Mouse (Mus musculus): Measurements from ENCODE around the gene Mef2c.

Mef2c gene

DNA sequence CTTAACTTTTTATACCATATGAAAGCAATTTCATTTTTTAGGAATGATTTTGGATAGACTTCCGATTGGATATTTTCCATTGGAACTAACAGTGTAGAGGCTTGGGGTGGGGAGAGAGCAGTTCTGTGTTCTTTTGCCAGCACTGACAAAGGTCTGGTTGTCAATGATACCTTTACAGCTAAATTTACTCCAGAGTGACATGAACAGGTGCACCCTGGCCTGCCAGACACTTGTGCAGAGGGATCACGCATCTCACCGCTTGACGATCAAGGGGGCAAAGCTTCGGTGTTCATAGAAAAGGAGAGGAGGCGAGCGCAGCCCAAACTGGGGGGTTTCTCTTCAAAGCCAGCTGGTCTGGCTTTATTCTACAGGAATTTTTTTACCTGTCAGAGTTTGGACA, at the start of gene Mef2c:
TSS of gene Mef2c (plus strand) at position 116 of the 400 bp plus-strand sequence.
- DNase-seq (ENCODE audit: low spot score), result no peak

DNA sequence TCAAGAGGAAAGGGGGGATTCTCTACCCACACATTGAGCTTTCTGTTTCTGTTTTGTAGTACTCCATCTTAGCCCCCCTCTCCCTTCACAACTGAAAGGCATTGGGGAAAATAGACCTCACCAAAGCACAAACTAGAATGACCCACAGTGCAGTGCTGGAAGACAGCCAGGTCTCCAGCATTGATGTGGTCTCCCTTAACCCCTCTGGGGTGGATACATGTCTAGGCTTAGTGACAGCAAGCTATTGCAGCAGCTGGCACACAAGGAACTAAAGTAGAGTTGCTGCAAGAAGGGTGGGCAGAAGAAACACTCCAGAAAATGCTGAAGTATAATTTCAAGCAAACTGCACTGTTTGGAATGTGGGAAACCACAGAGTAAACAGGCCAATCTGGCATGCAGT, 45.1 kb upstream of the Mef2c start:
- DNase-seq (ENCODE audit: low spot score), result no peak

DNA sequence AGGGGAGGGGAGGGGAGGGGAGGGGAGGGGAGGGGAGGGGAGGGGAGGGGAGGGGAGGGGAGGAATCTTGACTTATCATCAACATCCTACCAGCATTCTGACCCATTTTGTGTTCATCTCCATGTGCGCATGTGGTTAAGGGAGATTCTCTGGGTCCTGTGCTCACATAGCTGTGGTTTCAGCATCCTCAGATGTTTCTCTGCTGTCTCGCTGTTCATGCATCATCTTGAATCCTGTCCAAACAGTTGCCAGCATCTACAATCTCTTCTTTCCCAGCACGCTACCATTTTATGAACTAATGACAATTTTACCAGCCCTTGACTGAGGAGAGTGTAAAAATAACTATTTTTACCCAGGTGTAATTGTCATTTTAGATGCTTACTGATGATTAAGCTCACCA, 44.2 kb upstream of the Mef2c start:
- DNase-seq (ENCODE audit: low spot score), result no peak

DNA sequence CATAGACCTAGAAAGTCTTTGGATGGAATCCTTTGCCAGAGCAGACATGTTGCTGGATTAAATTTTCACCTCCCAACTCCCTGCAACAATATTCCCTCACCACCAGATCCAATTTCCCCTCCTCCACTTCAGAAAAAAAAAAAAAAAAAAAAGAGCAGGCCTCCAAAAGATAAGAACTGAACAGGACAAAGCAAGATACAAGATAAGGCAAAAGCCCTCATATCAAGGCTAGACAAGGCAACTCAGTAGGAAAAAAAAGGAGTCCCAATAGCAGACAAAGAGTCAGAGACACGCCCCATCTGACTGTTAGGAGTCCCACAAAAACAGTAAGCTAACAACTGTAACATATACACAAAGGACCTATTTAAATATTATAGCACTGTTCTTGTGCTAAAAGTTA, 43.2 kb upstream of the Mef2c start:
- no peak for DNase-seq (ENCODE audit: low spot score)

DNA sequence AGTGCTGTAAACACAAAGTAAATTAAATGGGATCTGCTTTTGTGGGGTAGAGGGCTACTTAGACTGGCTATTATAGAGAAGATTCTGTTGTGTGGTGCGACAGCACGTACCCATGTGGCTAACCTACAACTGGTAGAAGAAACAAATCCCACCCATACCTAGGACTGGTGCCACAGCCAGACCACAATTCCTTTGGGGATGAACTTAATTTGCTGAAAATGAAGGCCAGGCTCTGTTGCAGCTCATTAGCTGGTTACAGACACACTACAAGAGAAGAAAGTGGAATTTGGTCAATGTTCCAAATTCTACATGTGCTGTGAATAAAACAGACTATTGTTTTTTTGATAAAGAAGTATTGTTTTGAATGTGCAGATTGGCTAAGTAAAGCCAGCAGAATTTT, 42.3 kb upstream of the Mef2c start:
- no peak for DNase-seq (ENCODE audit: low spot score)

DNA sequence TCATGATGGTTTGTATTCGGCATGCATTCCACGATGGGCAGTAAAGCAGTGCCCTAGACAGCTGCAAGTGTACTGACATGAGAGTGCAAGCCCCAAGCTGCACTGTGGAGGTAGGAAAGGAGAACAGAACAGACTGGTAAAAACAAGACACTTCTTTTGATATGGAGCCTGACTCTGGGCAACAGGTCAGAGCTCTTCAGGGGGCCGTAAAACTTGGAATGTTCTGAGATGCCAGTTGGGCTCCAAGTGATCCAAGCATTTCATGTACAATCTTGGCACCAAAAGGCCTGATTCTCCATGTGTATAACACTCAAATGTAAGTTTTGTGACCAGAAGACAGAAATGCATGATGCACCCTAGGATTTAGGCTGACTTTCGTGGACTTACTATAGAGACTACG, 37.1 kb upstream of the Mef2c start:
- no peak for DNase-seq (ENCODE audit: low spot score)

DNA sequence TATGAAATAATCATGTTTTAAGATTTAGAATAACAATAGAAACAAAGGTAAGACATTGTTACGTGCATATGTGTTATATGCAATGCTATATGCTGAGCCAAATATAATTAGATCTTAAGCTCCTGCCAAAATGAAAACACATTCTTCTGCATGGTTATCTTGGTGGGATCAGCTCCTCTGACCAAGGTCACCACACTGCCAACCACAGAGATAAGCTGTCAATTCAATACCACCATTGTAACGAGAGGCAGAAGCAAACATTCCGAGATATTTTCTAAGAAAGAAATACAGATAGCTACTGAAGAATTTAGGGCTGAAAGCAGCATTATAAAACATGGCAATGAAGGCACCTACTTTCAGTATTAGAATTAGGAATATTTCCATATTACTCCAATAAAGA, 35.0 kb upstream of the Mef2c start:
- DNase-seq (ENCODE audit: low spot score), result no peak

DNA sequence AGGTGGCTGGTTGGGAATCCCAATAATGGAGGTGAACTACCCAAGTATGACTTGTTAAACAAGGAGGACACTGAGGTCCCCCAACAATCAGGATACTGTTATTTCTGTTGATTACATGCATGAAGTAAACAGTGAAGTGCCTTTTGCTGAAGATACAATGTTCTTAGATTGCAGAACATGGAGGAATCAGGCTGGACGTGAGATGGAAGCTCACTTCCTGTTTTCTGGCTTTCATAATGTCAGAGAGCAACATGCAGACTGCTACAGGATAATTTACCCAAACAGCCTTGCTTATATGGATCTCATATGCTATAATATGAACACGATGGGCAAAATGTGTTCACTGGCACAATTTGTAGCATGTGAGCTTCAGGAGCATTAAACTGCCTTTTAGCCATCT, 30.1 kb upstream of the Mef2c start:
- no peak for DNase-seq (ENCODE audit: low spot score)

DNA sequence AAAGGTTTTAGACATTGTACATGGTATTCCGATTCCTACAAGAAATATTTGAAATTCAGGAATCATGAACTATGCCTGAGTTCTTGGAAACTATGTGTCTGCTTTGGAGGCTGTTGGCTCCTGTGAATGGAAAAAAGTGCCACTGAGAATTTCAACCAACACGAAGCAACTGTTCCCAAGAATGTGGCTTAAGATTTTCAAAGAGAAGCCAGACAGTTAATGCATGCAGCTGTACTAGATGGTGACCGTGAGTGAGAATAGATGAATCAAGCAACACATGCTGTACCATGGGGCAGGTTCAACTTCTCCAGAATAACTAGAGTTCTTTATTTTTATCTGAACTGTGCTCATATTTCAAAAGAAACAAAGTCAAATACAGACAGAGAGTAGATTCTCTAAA, 23.4 kb upstream of the Mef2c start:
- no peak for DNase-seq (ENCODE audit: low spot score)

DNA sequence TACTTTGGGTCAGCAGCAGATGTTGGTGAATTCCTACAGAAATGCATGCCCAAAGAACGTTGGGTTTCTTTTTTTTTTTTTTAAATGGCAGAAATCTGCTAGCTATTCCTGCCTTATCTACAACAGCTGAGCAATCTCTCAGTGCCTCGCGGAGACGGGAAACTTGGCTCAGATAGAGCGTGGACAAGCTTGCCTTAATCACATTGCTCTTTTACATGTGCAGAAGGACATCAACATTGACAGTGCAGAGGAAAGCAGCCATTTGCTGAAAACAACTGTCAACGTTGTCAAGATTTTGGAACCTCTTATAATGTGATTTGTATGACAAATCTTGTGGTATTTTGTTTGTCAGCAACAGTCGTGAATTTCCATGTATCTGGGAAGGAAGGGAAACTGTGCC, 22.5 kb upstream of the Mef2c start:
- DNase-seq (ENCODE audit: low spot score), result no peak

DNA sequence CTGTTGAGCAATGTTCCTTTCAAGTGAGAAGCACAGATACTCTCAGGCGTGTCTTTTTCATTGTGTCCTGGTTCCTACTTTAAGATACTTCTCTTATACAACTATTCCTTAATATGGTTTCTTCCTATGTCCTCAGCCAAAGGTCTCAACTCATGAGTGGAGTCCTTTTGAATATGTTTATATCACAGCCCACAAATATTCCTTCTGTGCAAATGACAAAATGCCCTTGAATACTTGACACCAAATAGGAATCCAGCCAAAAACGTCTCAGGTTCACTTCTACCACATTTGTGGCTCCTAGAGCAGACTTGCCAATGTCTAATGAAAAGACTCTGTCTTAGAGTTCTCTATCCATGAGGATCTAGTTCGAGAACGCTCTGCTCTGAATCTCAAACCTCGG, 21.7 kb upstream of the Mef2c start:
- no peak for DNase-seq (ENCODE audit: low spot score)

DNA sequence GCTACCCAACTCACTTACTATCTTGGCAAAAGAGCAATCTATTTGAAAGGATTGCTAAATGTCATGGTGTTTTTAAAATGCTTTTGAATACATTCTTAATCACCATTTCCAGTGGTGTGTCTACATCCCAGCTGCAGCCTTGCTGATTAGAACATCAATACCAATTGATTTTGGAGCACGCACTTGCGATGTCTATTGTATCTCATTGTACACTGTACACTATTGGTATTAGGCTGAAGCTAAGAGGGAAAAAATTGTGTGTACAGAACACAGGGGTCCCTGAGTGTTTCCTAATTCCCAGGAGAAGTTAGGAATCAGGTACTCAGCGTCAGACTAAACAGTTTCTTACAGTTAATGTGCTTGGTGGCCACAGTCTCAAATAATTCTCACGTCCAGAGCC, 19.6 kb upstream of the Mef2c start:
- no peak for DNase-seq (ENCODE audit: low spot score)

DNA sequence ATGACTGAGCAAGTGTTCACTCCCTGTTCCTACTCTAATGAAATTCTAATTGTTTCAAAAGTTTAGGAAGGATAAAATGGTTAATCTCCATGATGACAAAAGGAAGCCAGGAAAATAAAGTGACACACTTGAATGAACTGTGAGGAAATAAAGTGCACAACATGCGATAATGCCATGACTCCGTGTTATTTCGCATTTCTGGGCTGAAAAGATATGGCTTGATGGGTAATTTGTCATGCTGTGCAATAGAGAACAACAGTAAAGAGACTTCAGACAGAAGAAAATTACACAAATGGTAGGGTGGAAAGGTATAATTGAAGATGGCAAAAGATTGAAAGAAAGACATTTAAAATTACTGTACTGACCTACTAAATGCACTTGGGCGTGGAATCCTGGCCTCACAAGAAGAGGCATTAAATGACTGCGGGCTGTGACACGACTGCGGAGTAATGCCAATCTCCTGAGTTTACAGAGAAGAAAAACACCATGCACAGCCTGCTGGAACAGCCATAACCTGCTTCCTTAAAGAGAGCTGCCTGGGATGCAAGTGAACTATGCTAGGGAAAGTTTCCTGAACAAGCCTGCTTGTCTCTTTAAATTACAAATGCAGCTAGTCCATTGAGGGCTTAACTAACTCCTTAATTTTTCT, 19.0 kb upstream of the Mef2c start:
- no peak for DNase-seq (ENCODE audit: low spot score)

DNA sequence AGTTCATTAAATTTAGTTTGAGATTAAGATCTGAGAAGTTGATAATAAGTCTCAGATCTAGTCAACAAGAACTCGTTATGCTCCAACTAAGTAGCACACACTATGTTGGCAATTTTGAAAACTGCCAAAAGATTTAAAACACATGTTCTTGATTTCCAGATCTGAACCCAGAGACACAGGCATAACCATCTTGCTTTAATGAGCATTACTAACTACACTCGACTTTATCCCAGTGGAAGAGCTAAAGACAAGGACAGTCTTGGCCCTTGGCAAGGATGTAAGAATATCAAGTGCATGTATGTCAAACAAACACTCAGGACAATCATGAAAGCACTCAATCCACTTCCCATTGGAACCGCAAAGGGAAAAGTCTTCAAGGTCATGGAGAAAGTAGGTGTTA, 11.8 kb upstream of the Mef2c start:
- DNase-seq (ENCODE audit: low spot score), result no peak

DNA sequence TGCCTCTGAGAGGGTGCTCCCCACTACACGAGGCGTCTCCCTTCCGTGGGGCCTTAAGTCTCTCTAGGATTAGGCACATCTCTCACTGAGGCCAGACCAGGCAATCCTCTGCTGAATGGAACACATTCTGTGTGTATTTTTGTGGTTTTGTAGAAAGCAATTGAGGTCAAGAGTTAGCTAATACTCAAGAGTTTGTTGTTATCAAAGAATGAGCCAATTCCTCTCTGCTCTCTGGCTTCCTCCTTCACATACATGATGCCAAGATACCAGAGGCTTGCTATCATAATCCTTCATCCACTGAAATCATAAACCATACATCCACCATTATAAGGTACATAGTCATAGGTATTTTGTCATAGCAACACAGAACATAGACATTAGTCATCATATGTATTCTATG, 6.1 kb upstream of the Mef2c start:
- DNase-seq (ENCODE audit: low spot score), result no peak

DNA sequence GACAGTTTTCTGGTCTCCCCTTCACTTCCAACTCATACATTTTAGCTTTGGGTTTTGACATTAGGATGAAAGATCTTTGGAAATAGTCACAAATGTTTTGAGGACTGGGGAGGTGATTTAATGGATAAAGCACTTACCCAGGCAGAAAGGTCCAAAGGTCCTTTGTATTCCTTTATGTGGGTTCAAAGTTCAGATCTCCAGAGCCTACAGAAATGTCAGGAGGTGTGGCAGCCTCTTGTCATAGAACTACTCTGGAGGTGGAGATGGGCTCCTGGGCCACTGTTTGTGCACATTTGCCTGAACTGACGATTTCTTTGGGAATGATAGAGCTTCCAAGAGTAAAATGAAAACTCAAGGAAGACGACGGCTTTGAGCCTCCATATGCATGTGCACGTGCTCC, 4.3 kb upstream of the Mef2c start:
- no peak for DNase-seq (ENCODE audit: low spot score)

DNA sequence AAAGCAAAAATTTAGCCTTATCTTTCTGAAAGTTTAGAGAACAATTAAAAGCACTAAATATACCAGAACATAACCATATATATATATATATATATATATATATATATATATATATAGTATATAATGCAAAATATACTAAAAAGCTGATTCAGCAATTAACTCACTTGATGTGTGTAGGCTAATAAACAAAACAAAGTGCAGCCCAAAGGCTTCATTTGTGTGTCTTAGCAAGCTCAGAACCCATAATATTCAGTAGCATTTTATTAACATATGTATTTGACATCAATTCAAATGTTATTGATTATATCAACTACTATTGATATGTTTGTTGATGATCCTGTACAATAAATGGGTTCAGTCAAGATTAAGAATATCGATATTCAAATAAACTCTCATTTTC, 3.9 kb downstream of the Mef2c start:
- no peak for DNase-seq (ENCODE audit: low spot score)

DNA sequence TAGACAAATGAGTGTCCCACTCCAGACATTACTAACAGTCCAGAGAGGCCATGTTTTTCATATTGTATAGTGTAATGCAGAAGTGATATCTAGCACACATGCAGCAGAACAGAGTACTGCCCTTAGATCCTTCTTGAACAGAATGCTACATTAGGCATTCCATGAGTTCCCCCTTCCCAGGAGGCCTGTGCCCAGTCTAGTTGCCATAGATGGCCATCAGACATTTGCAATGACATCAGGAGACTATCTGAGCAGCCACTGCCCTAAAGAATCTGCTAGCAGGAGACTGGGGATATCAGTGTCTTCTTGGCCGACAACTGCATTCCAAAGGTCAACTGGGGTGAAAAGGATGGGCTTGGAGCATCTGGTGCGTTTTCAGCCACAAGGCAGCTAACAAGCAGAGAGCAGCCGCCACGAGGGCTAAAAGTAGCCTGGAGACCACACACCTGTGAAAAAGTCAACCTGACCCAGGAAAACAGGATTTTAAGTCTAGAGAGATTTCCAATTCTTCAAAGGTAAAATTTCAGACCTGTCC, 11.2 kb downstream of the Mef2c start:
- DNase-seq (ENCODE audit: low spot score), result peak; percentile 4

DNA sequence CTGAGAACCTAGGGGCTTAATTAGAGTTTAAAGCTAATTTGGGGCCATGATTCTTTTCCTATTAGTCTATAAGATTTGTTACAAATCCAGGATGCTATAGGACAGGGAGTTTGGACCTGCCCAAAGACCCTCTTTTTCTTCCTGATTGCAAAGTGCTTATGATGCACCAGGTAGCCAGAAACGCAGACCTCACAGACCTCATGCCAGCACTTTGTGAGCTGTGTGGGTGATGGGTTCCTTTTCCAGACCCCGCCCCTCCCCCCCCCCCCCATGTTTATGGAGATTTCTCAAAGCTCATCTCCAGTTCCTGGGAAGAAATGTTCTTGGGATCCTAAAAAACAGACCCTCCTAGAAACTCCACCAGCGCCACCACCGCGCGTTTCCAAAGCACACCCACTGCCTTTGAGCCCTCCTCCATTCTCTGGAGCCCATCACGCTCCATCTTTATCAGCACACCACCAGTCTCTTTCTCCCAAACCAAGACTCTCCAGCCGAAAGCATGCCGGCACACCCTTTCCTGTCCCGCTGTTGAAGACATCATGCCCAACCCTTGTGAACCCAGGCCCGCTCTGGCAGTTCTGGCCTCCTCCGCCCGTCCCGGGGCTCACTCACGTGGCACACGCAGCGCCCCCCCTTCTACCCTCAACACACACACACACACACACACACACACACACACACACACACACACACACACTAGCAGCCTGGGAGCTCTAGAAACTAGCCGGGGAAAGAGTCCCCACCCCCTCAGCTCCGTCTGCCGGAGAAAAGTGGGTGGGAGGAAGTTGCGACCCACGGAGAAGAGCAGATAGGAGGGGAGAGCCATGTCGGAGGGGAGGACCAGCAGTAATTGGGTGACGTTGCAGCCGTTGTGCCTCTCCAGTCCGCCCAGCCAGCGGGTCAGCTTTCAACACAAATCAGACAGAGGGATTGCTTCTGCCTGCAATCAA, 14.1 kb downstream of the Mef2c start:
- DNase-seq (ENCODE audit: low spot score), result peak; percentile 71

DNA sequence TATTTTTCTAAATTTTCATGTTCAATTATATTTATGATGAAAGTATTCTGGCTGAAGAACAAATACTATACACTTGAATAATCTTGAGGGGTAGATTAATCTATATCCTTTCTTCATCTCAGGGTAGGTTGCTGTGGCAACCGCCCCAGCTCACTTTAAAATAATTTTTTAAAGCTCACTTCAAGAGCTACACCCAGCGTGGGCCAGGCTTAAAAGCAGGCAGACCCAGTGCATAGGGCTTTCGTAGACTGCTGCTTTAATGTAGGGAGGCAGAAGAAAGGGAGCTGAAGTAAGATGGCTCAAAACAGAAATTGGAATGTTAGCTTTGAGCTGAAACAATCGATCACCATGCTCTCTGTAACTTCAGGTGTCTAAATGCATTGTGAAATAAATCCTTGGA, 17.0 kb downstream of the Mef2c start:
- no peak for DNase-seq (ENCODE audit: low spot score)

DNA sequence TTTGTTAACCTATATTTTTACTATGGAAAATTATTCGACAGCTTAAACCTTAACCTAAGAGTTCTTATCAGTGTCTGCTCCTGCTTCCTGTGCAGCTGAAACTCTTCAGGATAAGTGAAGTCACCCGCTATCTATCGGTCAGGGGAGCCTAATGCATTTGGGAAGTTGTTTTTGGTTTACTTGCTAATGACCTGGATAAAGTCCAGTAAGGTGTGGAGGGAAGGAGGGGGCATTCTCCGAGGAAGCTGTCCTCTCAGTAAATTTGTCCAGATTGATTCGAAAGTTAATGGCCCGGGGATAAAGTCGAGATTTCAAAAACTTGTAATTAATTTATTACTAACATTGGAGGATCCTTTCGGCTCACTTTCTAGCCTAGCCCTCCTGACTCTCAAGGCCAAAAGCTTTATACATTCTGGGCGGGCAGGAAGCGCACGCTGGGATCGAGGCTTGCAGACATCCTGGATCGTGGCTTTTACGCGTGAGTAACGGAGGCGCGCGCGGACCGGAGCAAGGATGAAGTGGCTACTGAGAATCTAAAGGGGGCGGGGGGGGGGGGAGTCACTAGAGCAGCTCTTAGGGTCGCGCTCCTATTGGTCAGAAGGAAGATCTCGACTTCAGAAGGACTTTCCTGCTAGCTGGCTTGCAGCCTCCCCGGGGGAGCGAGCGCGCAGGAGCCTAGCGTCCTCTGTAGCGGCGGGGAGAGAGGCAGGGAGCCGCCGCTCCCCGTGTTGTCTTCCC, 19.6 kb downstream of the Mef2c start:
- peak; percentile 45 for DNase-seq (ENCODE audit: low spot score)

DNA sequence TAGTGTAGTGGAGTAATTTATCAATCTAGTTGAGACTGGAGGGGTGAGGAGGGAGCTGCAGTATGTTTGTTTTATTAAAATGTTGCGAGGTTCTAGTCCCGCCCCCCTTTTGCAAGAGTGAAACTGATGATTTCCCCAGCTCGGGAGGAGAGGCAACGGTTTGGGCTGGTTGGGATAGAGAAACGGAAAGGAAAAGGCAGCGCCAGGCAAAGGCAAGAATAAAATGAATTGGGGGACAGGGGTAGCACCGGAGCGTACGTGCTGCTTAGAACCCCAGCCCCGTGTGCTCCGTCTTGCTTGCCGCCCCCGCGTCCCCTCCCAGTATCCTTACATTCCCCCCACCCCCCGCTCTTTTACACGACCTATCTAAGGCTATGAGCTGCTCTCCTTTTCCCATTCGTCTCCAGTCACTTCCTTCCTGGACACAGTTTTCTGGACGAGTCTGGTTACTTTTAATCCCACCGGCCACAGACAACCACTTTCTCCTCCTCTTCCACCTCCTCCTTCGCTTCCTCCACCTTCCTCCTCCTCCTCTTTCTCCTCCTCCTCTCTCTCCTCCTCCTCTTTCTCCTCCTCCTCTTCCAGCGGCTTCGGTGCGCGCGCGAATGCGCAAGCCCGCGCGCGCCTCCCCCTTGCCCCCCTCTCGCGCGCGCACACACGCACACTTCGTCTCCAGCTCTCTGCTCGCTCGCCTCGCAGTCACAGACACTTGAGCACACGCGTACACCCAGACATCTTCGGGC, 20.5 kb downstream of the Mef2c start:
- peak; percentile 71 for DNase-seq (ENCODE audit: low spot score)
